Mouse (Mus musculus) ES-Bruce4 (cell line): ENCODE measurements around the gene Pnliprp1.

Experiments used
- CTCF ChIP-seq: IDR thresholded peaks from one replicate; pipeline ENCODE4 v1.8.1; 2011; ENCODE audit warnings: low read depth, low read length
- EP300 ChIP-seq: IDR thresholded peaks from 2 replicates; pipeline ENCODE4 v1.6.1; 2011; ENCODE audit warnings: low read depth, low read length; ENCODE audit not compliant: insufficient read depth
- POLR2A ChIP-seq: IDR thresholded peaks from one replicate; pipeline ENCODE4 v1.8.1; 2011; ENCODE audit warnings: low read length; ENCODE audit not compliant: insufficient read depth

DNA sequence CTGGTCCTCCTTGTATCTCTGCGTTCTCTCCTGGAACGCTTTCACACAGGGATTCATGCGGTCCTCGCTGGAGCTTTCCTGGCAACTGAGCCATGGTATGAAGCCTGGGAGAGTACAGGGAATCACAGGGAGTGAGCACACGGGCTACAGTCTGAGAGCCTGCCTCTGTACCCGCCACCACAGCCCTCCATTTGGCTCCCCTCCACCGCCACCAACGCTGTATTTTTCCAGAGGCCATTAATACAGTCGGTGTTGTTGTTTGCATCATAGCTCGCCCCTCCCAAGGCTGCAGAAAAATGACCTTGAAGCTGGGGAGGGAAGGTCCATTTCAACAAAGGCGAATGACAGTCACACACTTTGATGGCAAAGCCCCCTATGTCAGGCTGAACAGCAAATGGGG lies 60.5 kb downstream of the Pnliprp1 start:
- TF ChIP-seq CTCF (no peak), EP300 (no peak), POLR2A (no peak)
